ENCODE assay signal across 28 mouse cellular contexts in genomic region chr7:19962423-19962822, GRCm38 (mm10). TPM values are rescaled to one million over a fixed set of nuclear protein-coding genes. Genes with fewer than 3 reads are reported as not detected.
DNase-seq lines count a peak whose midpoint lies in the region; ATAC-seq and TF ChIP-seq lines count a peak whose summit lies in the region.
"Had no signal": no experiment of that assay in that cellular context is flagged by ENCODE, and none has a peak within 500 bp of the region (broad histone marks: within the 10 kb centered on the region; RNA-seq: fewer than 3 reads in every experiment).

No protein-coding gene starts in this region.

- no peak for TF ChIP-seq POLR2A in kidney, adult 2 months (IDR thresholded peaks at IDR 0.05; ENCODE audit: low read depth, low read length)
- no peak; the same call in 1 of the 2 replicates for TF ChIP-seq POLR2A in small intestine, adult 2 months (IDR thresholded peaks at IDR 0.05; ENCODE audit: low read depth, low read length)
- no peak for TF ChIP-seq POLR2A in thymus, adult 2 months (IDR thresholded peaks at IDR 0.05; ENCODE audit: control insufficient read depth, extremely low read depth, insufficient read depth, low read length, poor library complexity)

- H3K27ac ChIP-seq in kidney, adult 2 months (ENCODE audit: insufficient read depth, low read depth, low read length) = no peak overlapping the region
- no peak overlapping the region for H3K27ac ChIP-seq in kidney, embryonic 14.5 days (ENCODE audit: low read depth, low read length)
- H3K27ac ChIP-seq in intestine, embryonic 16.5 days (ENCODE audit: low read length) = 0 out of 2 replicates have a peak overlapping the region, but pooled peaks have one; percentile 30
- H3K27ac ChIP-seq in small intestine, adult 2 months (ENCODE audit: insufficient read depth, low read depth, low read length) = peak overlapping the region; percentile 97
- no peak overlapping the region for H3K27ac ChIP-seq in thymus, adult 2 months (ENCODE audit: control insufficient read depth, insufficient read depth, low read length)
- H3K27ac ChIP-seq: embryonic facial prominence, embryonic 13.5 days; embryonic facial prominence, embryonic 15.5 days; forebrain, embryonic 10.5 days; forebrain, embryonic 12.5 days had no signal

- DNase-seq in kidney, adult 2 months = peak; percentile 17
- no peak for DNase-seq in layer of hippocampus, adult 8-10 months (ENCODE audit: low spot score in 2 of 2)
- DNase-seq in thymus, adult 2 months = no peak
- DNase-seq: adrenal gland, adult 2 months; adrenal gland, postnatal 10 days; adrenal gland, postnatal 25 days; cerebellum, adult 11 months; cerebellum, adult 18-20 months; cerebellum, adult 8-10 months; cerebellum, adult 9-11 months; cerebellum, postnatal 14 days; cerebellum, postnatal 36 days; embryo, embryonic 11 days had no signal

- H3K9me3 ChIP-seq in kidney, embryonic 14.5 days (ENCODE audit: control insufficient read depth, low read length) = no peaks in the 10 kb centered on the region
- H3K9me3 ChIP-seq in intestine, embryonic 16.5 days (ENCODE audit: control insufficient read depth, low read length) = no peaks in the 10 kb centered on the region
- H3K9me3 ChIP-seq: embryonic facial prominence, embryonic 13.5 days; embryonic facial prominence, embryonic 15.5 days; forebrain, embryonic 12.5 days had no signal

- no peaks in the 10 kb centered on the region for H3K36me3 ChIP-seq in kidney, adult 2 months (ENCODE audit: control insufficient read depth, insufficient read depth, low read length)
- no peaks in the 10 kb centered on the region for H3K36me3 ChIP-seq in kidney, embryonic 14.5 days (ENCODE audit: control insufficient read depth, insufficient read depth, low read length)
- no peaks in the 10 kb centered on the region for H3K36me3 ChIP-seq in intestine, embryonic 16.5 days (ENCODE audit: control insufficient read depth, insufficient read depth, low read length)
- H3K36me3 ChIP-seq in small intestine, adult 2 months (ENCODE audit: control insufficient read depth, insufficient read depth, low read length) = no peaks in the 10 kb centered on the region; the same call in 1 of the 2 replicates
- H3K36me3 ChIP-seq in thymus, adult 2 months (ENCODE audit: control insufficient read depth, insufficient read depth, low read length) = no peaks in the 10 kb centered on the region
- H3K36me3 ChIP-seq: embryonic facial prominence, embryonic 13.5 days; embryonic facial prominence, embryonic 15.5 days; forebrain, embryonic 10.5 days; forebrain, embryonic 12.5 days had no signal

- no peak for TF ChIP-seq CTCF in kidney, adult 2 months (conservative IDR thresholded peaks at IDR 0.05; ENCODE audit: insufficient read depth, insufficient read length, low read depth, low read length)
- TF ChIP-seq CTCF in small intestine, adult 2 months (IDR thresholded peaks at IDR 0.05; ENCODE audit: extremely low read depth, insufficient read length, insufficient replicate concordance, low read depth, low read length) = no peak
- TF ChIP-seq CTCF in thymus, adult 2 months (IDR thresholded peaks at IDR 0.05; ENCODE audit: borderline replicate concordance, control insufficient read depth, extremely low read depth, insufficient read depth, low read length, poor library complexity) = no peak

- no peak overlapping the region for H3K4me2 ChIP-seq in kidney, embryonic 14.5 days (replicated peaks; ENCODE audit: low read depth, low read length)
- no peak overlapping the region for H3K4me2 ChIP-seq in intestine, embryonic 16.5 days (ENCODE audit: low read depth, low read length)
- H3K4me2 ChIP-seq: embryonic facial prominence, embryonic 13.5 days; embryonic facial prominence, embryonic 15.5 days; forebrain, embryonic 12.5 days had no signal

- 45% methylated on average over 1 of the region's 1 CpGs for WGBS in kidney, adult 2 months
- WGBS in kidney, embryonic 14.5 days = 81% methylated on average over 1 of the region's 1 CpGs
- WGBS in intestine, embryonic 16.5 days = 68% methylated on average over 1 of the region's 1 CpGs
- WGBS in small intestine, adult 2 months = 20% methylated on average over 1 of the region's 1 CpGs
- WGBS in thymus, adult 2 months = 81% methylated on average over 1 of the region's 1 CpGs

- no peak for ATAC-seq in kidney, embryonic 14.5 days (ENCODE audit: low FRiP score, low TSS enrichment)
- peak; percentile 73 for ATAC-seq in intestine, embryonic 16.5 days
- ATAC-seq: forebrain, embryonic 14.5 days had no signal

- no peak overlapping the region for H3K9ac ChIP-seq in kidney, embryonic 14.5 days (ENCODE audit: low read depth, low read length)
- no peak overlapping the region for H3K9ac ChIP-seq in intestine, embryonic 16.5 days (ENCODE audit: low read depth, low read length)
- H3K9ac ChIP-seq: embryonic facial prominence, embryonic 13.5 days; embryonic facial prominence, embryonic 15.5 days; forebrain, embryonic 12.5 days had no signal

- H3K27me3 ChIP-seq in kidney, adult 2 months (replicated peaks; ENCODE audit: control insufficient read depth, insufficient read depth, low read length) = no peaks in the 10 kb centered on the region
- H3K27me3 ChIP-seq in kidney, embryonic 14.5 days (ENCODE audit: control insufficient read depth, insufficient read depth, low read length) = no peaks in the 10 kb centered on the region
- H3K27me3 ChIP-seq in intestine, embryonic 16.5 days (replicated peaks; ENCODE audit: control insufficient read depth, insufficient read depth, low read length) = no peaks in the 10 kb centered on the region
- no peaks in the 10 kb centered on the region for H3K27me3 ChIP-seq in small intestine, adult 2 months (ENCODE audit: control insufficient read depth, insufficient read depth, low read length)
- H3K27me3 ChIP-seq in thymus, adult 2 months (ENCODE audit: control insufficient read depth, insufficient read depth, low read length) = no peaks in the 10 kb centered on the region
- H3K27me3 ChIP-seq: embryonic facial prominence, embryonic 13.5 days; embryonic facial prominence, embryonic 15.5 days; forebrain, embryonic 12.5 days had no signal

- no peaks in the 10 kb centered on the region for H3K4me1 ChIP-seq in kidney, adult 2 months (ENCODE audit: control insufficient read depth, insufficient read depth, low read length)
- H3K4me1 ChIP-seq in kidney, embryonic 14.5 days (ENCODE audit: control insufficient read depth, insufficient read depth, low read length) = no peaks in the 10 kb centered on the region
- H3K4me1 ChIP-seq in intestine, embryonic 16.5 days (ENCODE audit: control insufficient read depth, insufficient read depth, low read length) = no peaks in the 10 kb centered on the region
- H3K4me1 ChIP-seq in small intestine, adult 2 months (ENCODE audit: control insufficient read depth, insufficient read depth, insufficient read length, low read length) = peaks cover 31% of the 10 kb centered on the region
- H3K4me1 ChIP-seq in thymus, adult 2 months (replicated peaks; ENCODE audit: control insufficient read depth, insufficient read depth, low read length) = no peaks in the 10 kb centered on the region
- H3K4me1 ChIP-seq: embryonic facial prominence, embryonic 13.5 days; embryonic facial prominence, embryonic 15.5 days; forebrain, embryonic 10.5 days; forebrain, embryonic 12.5 days had no signal

- no peak overlapping the region for H3K4me3 ChIP-seq in kidney, adult 2 months (ENCODE audit: insufficient read depth, low read depth, low read length)
- H3K4me3 ChIP-seq in kidney, embryonic 14.5 days (ENCODE audit: low read length) = no peak overlapping the region
- H3K4me3 ChIP-seq in intestine, embryonic 16.5 days (ENCODE audit: low read length) = no peak overlapping the region
- no peak overlapping the region for H3K4me3 ChIP-seq in small intestine, adult 2 months (ENCODE audit: low read depth, low read length)
- no peak overlapping the region for H3K4me3 ChIP-seq in thymus, adult 2 months (ENCODE audit: control insufficient read depth, insufficient read depth, low read length)
- H3K4me3 ChIP-seq: embryonic facial prominence, embryonic 13.5 days; embryonic facial prominence, embryonic 15.5 days; erythroblast, embryonic 14.5 days; forebrain, embryonic 10.5 days; forebrain, embryonic 12.5 days had no signal

RNA-seq across cellular contexts. Expression of gene Ceacam20, which starts 2.8 kb away (rescaled TPM):
- polyA plus RNA-seq in kidney, adult 2 months (2012; rRNA removed) = 0.03 TPM in 1 of 2 replicates, not detected in the other
- polyA plus RNA-seq in kidney, embryonic 14.5 days (2014; fragmentation: Nextera tagmentation; extraction: Ambion mirVana) = not detected in 2 replicates
- 3.5 and 6.5 TPM in 2 replicates for polyA plus RNA-seq in intestine, embryonic 16.5 days (2015; fragmentation: Nextera tagmentation; extraction: Ambion mirVana)
- 48.9 and 179 TPM in 2 replicates for polyA plus RNA-seq in small intestine, adult 2 months (2012; rRNA removed)
- total RNA-seq in layer of hippocampus, adult 8-10 months (2022) = not detected
- polyA plus RNA-seq in thymus, adult 2 months (2012; rRNA removed) = 0.49 and 0.57 TPM in 2 replicates
- total RNA-seq: adrenal gland, adult 2 months; adrenal gland, postnatal 10 days; adrenal gland, postnatal 25 days; adrenal gland, postnatal 4 days; common myeloid progenitor, adult 5-6 weeks; MEL had no signal
- polyA plus RNA-seq: adrenal gland, adult 2 months; brain, embryonic 14.5 days; C2C12; embryonic facial prominence, embryonic 11.5 days; embryonic facial prominence, embryonic 13.5 days; embryonic facial prominence, embryonic 15.5 days; erythroblast, embryonic 14.5 days; forebrain, embryonic 10.5 days; forebrain, embryonic 12.5 days; forebrain, embryonic 14.5 days had no signal

RNA-seq across cellular contexts. Expression of gene Igsf23, which starts 11.9 kb away (rescaled TPM):
- 0.14 and 0.31 TPM in 2 replicates for polyA plus RNA-seq in kidney, adult 2 months (2012; rRNA removed)
- not detected in 2 replicates for polyA plus RNA-seq in kidney, embryonic 14.5 days (2014; fragmentation: Nextera tagmentation; extraction: Ambion mirVana)
- polyA plus RNA-seq in intestine, embryonic 16.5 days (2015; fragmentation: Nextera tagmentation; extraction: Ambion mirVana) = 14.7 and 19.1 TPM in 2 replicates
- 87.9 and 185 TPM in 2 replicates for polyA plus RNA-seq in small intestine, adult 2 months (2012; rRNA removed)
- under 1 TPM in 1 of 4 experiments, not detected in 3; 0.20 TPM for total RNA-seq in layer of hippocampus, adult 8-10 months (2022)
- 17.3 and 22.4 TPM in 2 replicates for polyA plus RNA-seq in thymus, adult 2 months (2012; rRNA removed)
- total RNA-seq: adrenal gland, adult 2 months; adrenal gland, postnatal 25 days had no signal
- polyA plus RNA-seq: brain, embryonic 14.5 days; embryonic facial prominence, embryonic 11.5 days; embryonic facial prominence, embryonic 13.5 days; erythroblast, embryonic 14.5 days; forebrain, embryonic 10.5 days; forebrain, embryonic 12.5 days; forebrain, embryonic 14.5 days had no signal

RNA-seq across cellular contexts. Expression of gene Nlrp9b, which starts 28.8 kb away (rescaled TPM):
- not detected in 2 replicates for polyA plus RNA-seq in kidney, adult 2 months (2012; rRNA removed)
- not detected in 2 replicates for polyA plus RNA-seq in kidney, embryonic 14.5 days (2014; fragmentation: Nextera tagmentation; extraction: Ambion mirVana)
- 0.75 and 0.76 TPM in 2 replicates for polyA plus RNA-seq in intestine, embryonic 16.5 days (2015; fragmentation: Nextera tagmentation; extraction: Ambion mirVana)
- 1.8 and 6.6 TPM in 2 replicates for polyA plus RNA-seq in small intestine, adult 2 months (2012; rRNA removed)
- not detected for total RNA-seq in layer of hippocampus, adult 8-10 months (2022)
- 0.03 TPM in 1 of 2 replicates, not detected in the other for polyA plus RNA-seq in thymus, adult 2 months (2012; rRNA removed)
- total RNA-seq: adrenal gland, adult 2 months; adrenal gland, postnatal 10 days; adrenal gland, postnatal 25 days; adrenal gland, postnatal 4 days; common myeloid progenitor, adult 5-6 weeks; MEL had no signal
- polyA plus RNA-seq: adrenal gland, adult 2 months; brain, embryonic 14.5 days; C2C12; embryonic facial prominence, embryonic 11.5 days; embryonic facial prominence, embryonic 13.5 days; embryonic facial prominence, embryonic 15.5 days; erythroblast, embryonic 14.5 days; forebrain, embryonic 10.5 days; forebrain, embryonic 12.5 days; forebrain, embryonic 14.5 days had no signal

RNA-seq across cellular contexts. Expression of gene Pvr, which starts 41.5 kb away (rescaled TPM):
- polyA plus RNA-seq in kidney, adult 2 months (2012; rRNA removed) = 10.9 and 12.3 TPM in 2 replicates
- polyA plus RNA-seq in kidney, embryonic 14.5 days (2014; fragmentation: Nextera tagmentation; extraction: Ambion mirVana) = 9.6 and 10.8 TPM in 2 replicates
- 13.9 and 16.5 TPM in 2 replicates for polyA plus RNA-seq in intestine, embryonic 16.5 days (2015; fragmentation: Nextera tagmentation; extraction: Ambion mirVana)
- polyA plus RNA-seq in small intestine, adult 2 months (2012; rRNA removed) = 5.7 and 14.3 TPM in 2 replicates
- 10 to 100 TPM; 12.5 to 16.1 (median 13.8) TPM for total RNA-seq in layer of hippocampus, adult 8-10 months (2022)
- 74.9 and 82.4 TPM in 2 replicates for polyA plus RNA-seq in thymus, adult 2 months (2012; rRNA removed)
- total RNA-seq: MEL had no signal

Comparison
In these comparisons a context has a peak if more than half of its experiments do, and no peak if none do; other contexts are left out.
1. H3K27ac ChIP-seq: peak in intestine, embryonic 16.5 days (single experiment) and small intestine, adult 2 months (single experiment); none in kidney, adult 2 months (single experiment), kidney, embryonic 14.5 days (single experiment) and thymus, adult 2 months (single experiment).
2. RNA of gene Igsf23, which starts 11.9 kb away (polyA plus RNA-seq): 87.9 to 185 TPM in small intestine, adult 2 months, 17.3 to 22.4 TPM in thymus, adult 2 months and 14.7 to 19.1 TPM in intestine, embryonic 16.5 days; 0.14 to 0.31 TPM in kidney, adult 2 months and not detected in kidney, embryonic 14.5 days; every median in the first group is over 10 times any median in the second.